Mouse (Mus musculus) CD4-positive, CD25-positive, alpha-beta regulatory T cell (primary cell): ENCODE results near the gene Gm20772. TPM values are rescaled to one million over a fixed set of nuclear protein-coding genes. Genes with fewer than 3 reads are reported as not detected.

ENCODE experiments used
- polyA plus RNA-seq: library from polyadenylated mRNA; unstranded; fragments of 100-300 nt; shearing (Covaris generic); gene quantifications from one replicate; pipeline ENCODE4 v1.2.1, GENCODE M21; 2017

The Gm20772 gene
- not detected for polyA plus RNA-seq

DNA sequence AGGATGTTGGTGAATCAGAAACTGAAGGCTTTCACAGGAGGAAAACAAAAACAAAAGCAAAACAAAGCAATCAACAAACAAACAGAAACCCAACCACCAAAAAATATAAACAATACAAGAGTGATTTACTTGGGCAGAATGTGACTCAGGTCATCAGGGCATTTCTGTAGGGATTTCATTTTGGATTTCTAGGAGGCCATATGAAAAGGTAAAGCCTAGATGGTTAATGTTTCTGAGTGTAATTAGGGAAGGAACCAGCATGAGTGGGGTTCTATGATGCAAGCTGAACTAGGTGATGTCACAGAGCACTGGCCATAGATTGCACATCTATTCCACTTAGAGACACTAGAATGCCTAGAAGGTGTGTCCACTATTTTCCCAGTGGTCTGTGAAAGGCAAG, at the start of gene Gm20772, which contains the start of gene Gm20831:
Gene Gm20772 (plus strand): TSS at position 301 of the 400 bp plus-strand sequence.
Gene Gm20831 (plus strand): TSS at position 301 of the 400 bp plus-strand sequence.

DNA sequence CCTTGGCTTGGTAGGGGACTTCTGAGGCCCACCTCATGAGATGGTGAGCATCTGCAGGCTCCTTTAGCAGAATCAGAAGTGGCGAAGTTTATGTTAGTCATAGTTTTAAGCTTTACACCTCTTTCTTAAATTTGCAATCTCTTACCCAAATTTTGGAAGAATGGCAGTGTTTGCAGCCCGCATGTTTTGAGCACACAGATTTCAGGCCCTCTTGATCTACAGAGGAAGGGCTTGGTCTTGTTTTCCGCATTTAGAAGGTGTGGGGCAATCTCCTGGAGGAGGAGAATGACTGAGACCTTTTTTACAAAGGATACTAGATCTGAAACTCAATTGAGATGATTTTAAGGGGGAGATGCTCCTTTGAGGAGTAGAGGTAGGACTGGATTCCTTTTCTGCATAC, 28.4 kb upstream of the Gm20772 start, which contains the start of gene Gm21904:
Gene Gm21904 (minus strand): TSS at position 101 of the 400 bp plus-strand sequence.

Other genes starting within 250 kb of the Gm20772 start
- not detected for gene Gm21904, start 28.5 kb upstream of the Gm20772 start, polyA plus RNA-seq
- not detected for gene Gm20831, start within 50 bp of the Gm20772 start, polyA plus RNA-seq
- not detected for gene Srsy, start 62.6 kb downstream of the Gm20772 start, polyA plus RNA-seq
- gene Gm21764, start 187.1 kb downstream of the Gm20772 start, polyA plus RNA-seq: not detected
- gene Ssty1, start 214.4 kb downstream of the Gm20772 start, polyA plus RNA-seq: not detected